Mouse (Mus musculus): ENCODE measurements around the gene Pold1.

DNA sequence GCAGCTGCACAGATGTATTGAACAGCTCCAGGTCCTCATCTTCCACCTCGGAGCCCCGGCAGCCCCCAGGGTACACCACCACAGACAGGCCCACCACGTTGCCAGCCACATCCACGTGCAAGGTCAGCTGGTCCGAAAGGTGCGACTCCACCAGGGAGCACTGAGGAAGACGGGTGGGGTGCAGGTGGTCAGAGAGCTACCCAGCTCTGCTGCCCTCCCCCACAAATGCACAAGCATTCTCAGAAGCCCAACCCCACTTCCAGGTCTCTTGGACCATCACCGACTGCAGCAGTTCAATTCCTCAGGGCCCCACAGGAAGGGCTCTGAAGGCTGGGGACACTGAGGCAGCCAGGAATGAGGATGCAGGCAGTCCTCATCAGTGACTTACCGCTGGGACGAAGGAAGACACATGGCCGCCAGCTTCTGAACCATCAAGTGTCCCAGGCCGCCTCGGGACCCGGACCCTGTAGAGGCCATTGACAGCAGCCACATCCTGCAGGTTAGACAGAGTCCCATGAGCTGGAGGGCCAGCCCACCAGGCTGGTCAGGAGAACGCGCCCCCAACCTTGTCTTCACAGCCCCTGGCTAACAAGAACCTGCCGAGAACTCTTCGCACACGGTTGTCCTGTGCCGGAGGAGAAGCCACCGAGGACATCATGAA, 56.4 kb downstream of the Pold1 start:
- no peak for TF ChIP-seq CTCF (IDR thresholded peaks at IDR 0.05; ENCODE audit: low read depth, low read length)
- no peak for TF ChIP-seq EP300 (IDR thresholded peaks at IDR 0.05; ENCODE audit: insufficient read depth, low read depth, low read length)
- no peak for TF ChIP-seq POLR2A (IDR thresholded peaks at IDR 0.05; ENCODE audit: insufficient read depth, low read length)

All from ES-Bruce4 (cell line).